Mouse (Mus musculus): ENCODE results near the gene Mmp23. TPM values are rescaled to one million over a fixed set of nuclear protein-coding genes. Genes with fewer than 3 reads are reported as not detected.
"Not testable (repeated sequence)": the region's sequence is repeated elsewhere in the genome, so short reads cannot be mapped to it uniquely, and the experiment has no call there.

Mmp23 gene
- polyA plus RNA-seq, 1 experiment from 2014 or later, result 4.9 TPM

- H3K4me3 ChIP-seq (ENCODE audit: low read depth, low read length); H3K27me3 ChIP-seq (ENCODE audit: control insufficient read depth, insufficient read depth, low read depth, low read length); H3K9ac ChIP-seq (ENCODE audit: low read depth, low read length); H3K36me3 ChIP-seq (ENCODE audit: control insufficient read depth, insufficient read depth); ATAC-seq (ENCODE audit: low read depth); H3K27ac ChIP-seq (ENCODE audit: low read length); H3K4me2 ChIP-seq (ENCODE audit: low read depth, low read length); H3K4me1 ChIP-seq (ENCODE audit: control insufficient read depth, low read depth, low read length); H3K9me3 ChIP-seq (replicated peaks; ENCODE audit: control insufficient read depth, low read length): not testable (repeated sequence)
- WGBS (ENCODE audit: insufficient replicate concordance), result 76% methylated on average over 4 of the region's 4 CpGs
Measured at GRCm38 (mm10) chr4:155687764-155688163, 34.6 kb upstream of the Mmp23 start.

DNA sequence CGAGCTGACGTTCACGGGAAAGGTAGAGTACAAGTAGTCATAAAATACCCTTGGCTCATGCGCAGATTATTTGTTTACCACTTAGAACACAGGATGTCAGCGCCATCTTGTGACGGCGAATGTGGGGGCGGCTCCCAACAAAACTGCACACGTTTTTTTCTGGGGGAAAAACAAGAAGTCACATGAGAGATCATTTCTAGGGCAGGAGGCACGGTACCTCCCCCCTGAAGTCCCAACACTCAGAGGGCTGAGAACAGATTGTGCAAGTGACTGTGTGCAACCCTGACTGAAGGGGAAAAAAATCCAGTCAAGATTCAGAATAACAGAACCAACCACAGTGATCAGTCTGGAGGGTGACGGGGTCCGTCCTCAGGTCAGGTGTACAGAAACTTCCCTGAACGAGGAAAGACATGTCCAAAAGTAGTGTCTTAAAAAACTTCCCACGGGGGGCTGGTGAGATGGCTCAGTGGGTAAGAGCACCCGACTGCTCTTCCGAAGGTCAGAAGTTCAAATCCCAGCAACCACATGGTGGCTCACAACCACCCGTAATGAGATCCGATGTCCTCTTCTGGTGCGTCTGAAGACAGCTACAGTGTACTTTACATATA is 30.6 kb upstream of the Mmp23 start:
- not testable (repeated sequence) for H3K27ac ChIP-seq (ENCODE audit: low read length); H3K27me3 ChIP-seq (ENCODE audit: control insufficient read depth, insufficient read depth, low read depth, low read length); H3K4me2 ChIP-seq (ENCODE audit: low read depth, low read length); H3K9me3 ChIP-seq (replicated peaks; ENCODE audit: control insufficient read depth, low read length); H3K9ac ChIP-seq (ENCODE audit: low read depth, low read length); H3K4me3 ChIP-seq (ENCODE audit: low read depth, low read length); ATAC-seq (ENCODE audit: low read depth); H3K4me1 ChIP-seq (ENCODE audit: control insufficient read depth, low read depth, low read length); H3K36me3 ChIP-seq (ENCODE audit: control insufficient read depth, insufficient read depth)
- WGBS (ENCODE audit: insufficient replicate concordance), result 77% methylated on average over 15 of the region's 19 CpGs

DNA sequence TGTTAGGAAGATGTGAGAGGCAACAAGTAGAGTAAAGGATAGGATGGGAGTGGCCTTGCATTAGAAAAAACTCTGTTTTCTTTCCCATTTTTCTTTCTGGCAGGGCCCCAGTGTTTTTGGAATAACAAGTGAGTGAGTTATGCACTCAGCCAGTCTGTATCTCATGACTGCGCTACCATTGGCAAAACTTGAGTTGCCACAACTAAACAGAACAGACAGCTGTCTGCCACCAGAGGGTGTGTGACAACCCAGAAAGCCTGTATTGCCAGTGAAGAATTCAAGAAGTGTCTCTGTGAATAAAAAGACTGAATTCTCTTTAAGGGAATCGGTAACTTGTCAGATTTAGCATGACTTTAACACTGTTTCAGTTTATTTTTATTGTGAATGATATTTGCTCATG is 22.8 kb upstream of the Mmp23 start:
- Histone ChIP-seq H3K27me3 (ENCODE audit: control insufficient read depth, insufficient read depth, low read depth, low read length) (no peaks in the 10 kb centered on the region), H3K9me3 (replicated peaks; ENCODE audit: control insufficient read depth, low read length) (no peaks in the 10 kb centered on the region), H3K27ac (ENCODE audit: low read length) (no peak overlapping the region), H3K4me1 (ENCODE audit: control insufficient read depth, low read depth, low read length) (no peaks in the 10 kb centered on the region), H3K36me3 (ENCODE audit: control insufficient read depth, insufficient read depth) (no peaks in the 10 kb centered on the region), H3K4me3 (ENCODE audit: low read depth, low read length) (no peak overlapping the region), H3K4me2 (ENCODE audit: low read depth, low read length) (no peak overlapping the region), H3K9ac (ENCODE audit: low read depth, low read length) (no peak overlapping the region)
- 60% methylated on average over 2 of the region's 2 CpGs for WGBS (ENCODE audit: insufficient replicate concordance)
- ATAC-seq (ENCODE audit: low read depth), result no peak

- WGBS (ENCODE audit: insufficient replicate concordance), result 39% methylated on average over 2 of the region's 2 CpGs
- no peak overlapping the region for H3K27ac ChIP-seq (ENCODE audit: low read length)
Measured at GRCm38 (mm10) chr4:155672082-155672481, 18.9 kb upstream of the Mmp23 start.

DNA sequence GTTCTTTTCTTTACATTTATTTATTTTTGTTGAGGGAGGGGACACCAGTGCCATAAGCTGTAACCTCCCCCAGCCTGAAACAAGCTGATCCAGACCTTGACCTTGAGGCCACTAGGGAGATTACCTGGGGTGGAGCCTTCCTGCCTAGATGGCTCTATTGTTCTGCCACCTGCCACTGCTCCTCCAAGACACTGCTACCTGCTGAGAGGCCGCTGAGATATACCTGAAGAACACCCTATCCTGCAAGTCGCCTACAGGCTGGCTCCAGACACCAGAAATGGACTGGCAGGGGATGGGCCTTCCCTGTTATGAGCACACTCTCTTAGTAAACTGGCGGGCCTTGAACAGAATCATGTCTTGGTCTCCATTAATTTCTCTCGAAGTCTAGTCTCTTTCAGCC is 17.1 kb upstream of the Mmp23 start:
- H3K9me3 ChIP-seq (replicated peaks; ENCODE audit: control insufficient read depth, low read length); H3K4me2 ChIP-seq (ENCODE audit: low read depth, low read length); H3K27me3 ChIP-seq (ENCODE audit: control insufficient read depth, insufficient read depth, low read depth, low read length); H3K4me3 ChIP-seq (ENCODE audit: low read depth, low read length); H3K27ac ChIP-seq (ENCODE audit: low read length); H3K9ac ChIP-seq (ENCODE audit: low read depth, low read length); H3K36me3 ChIP-seq (ENCODE audit: control insufficient read depth, insufficient read depth); ATAC-seq (ENCODE audit: low read depth): not testable (repeated sequence)
- 63% methylated on average over 4 of the region's 4 CpGs for WGBS (ENCODE audit: insufficient replicate concordance)
- peaks cover 12% of the 10 kb centered on the region for H3K4me1 ChIP-seq (ENCODE audit: control insufficient read depth, low read depth, low read length)

More at GRCm38 (mm10) chr4:155672082-155672481, 18.9 kb upstream of the Mmp23 start:
- Histone ChIP-seq H3K9ac (ENCODE audit: low read depth, low read length) (no peak overlapping the region), H3K36me3 (ENCODE audit: control insufficient read depth, insufficient read depth) (no peaks in the 10 kb centered on the region), H3K27me3 (ENCODE audit: control insufficient read depth, insufficient read depth, low read depth, low read length) (no peaks in the 10 kb centered on the region), H3K4me1 (ENCODE audit: control insufficient read depth, low read depth, low read length) (peaks cover 12% of the 10 kb centered on the region), H3K9me3 (replicated peaks; ENCODE audit: control insufficient read depth, low read length) (no peaks in the 10 kb centered on the region), H3K4me3 (ENCODE audit: low read depth, low read length) (no peak overlapping the region), H3K4me2 (ENCODE audit: low read depth, low read length) (no peak overlapping the region)
- ATAC-seq (ENCODE audit: low read depth), result no peak

GRCm38 (mm10) chr4:155669598-155670075 is 16.5 kb upstream of the Mmp23 start:
- no peak for ATAC-seq (ENCODE audit: low read depth)
- Histone ChIP-seq H3K4me2 (ENCODE audit: low read depth, low read length) (peak overlapping the region; percentile 81), H3K9ac (ENCODE audit: low read depth, low read length) (no peak overlapping the region), H3K9me3 (replicated peaks; ENCODE audit: control insufficient read depth, low read length) (no peaks in the 10 kb centered on the region), H3K4me1 (ENCODE audit: control insufficient read depth, low read depth, low read length) (peaks cover 12% of the 10 kb centered on the region), H3K4me3 (ENCODE audit: low read depth, low read length) (peak overlapping the region; percentile 85), H3K36me3 (ENCODE audit: control insufficient read depth, insufficient read depth) (no peaks in the 10 kb centered on the region), H3K27me3 (ENCODE audit: control insufficient read depth, insufficient read depth, low read depth, low read length) (no peaks in the 10 kb centered on the region), H3K27ac (ENCODE audit: low read length) (no peak overlapping the region)
- 3% methylated on average over 8 of the region's 8 CpGs for WGBS (ENCODE audit: insufficient replicate concordance)

- H3K27me3 ChIP-seq (ENCODE audit: control insufficient read depth, insufficient read depth, low read depth, low read length), result no peaks in the 10 kb centered on the region
- ATAC-seq (ENCODE audit: low read depth), result peak; percentile 98
- WGBS (ENCODE audit: insufficient replicate concordance), result under 1% methylated on average over 73 of the region's 73 CpGs
- H3K9me3 ChIP-seq (replicated peaks; ENCODE audit: control insufficient read depth, low read length), result no peaks in the 10 kb centered on the region
- H3K36me3 ChIP-seq (ENCODE audit: control insufficient read depth, insufficient read depth), result no peaks in the 10 kb centered on the region
- H3K4me3 ChIP-seq (ENCODE audit: low read depth, low read length), result peak within 1 kb of the TSS; percentile 85
- peak within 1 kb of the TSS; percentile 94 for H3K4me2 ChIP-seq (ENCODE audit: low read depth, low read length)
- H3K4me1 ChIP-seq (ENCODE audit: control insufficient read depth, low read depth, low read length), result peaks cover 12% of the 10 kb centered on the region
- 0 out of 2 replicates have a peak within 1 kb of the TSS, but pooled peaks have one; percentile 46 for H3K27ac ChIP-seq (ENCODE audit: low read length)
- H3K9ac ChIP-seq (ENCODE audit: low read depth, low read length), result peak within 1 kb of the TSS; percentile 70
Measured at GRCm38 (mm10) chr4:155668689-155669597, 15.8 kb upstream of the Mmp23 start, which contains the start of gene Mib2. Gene Mib2, minus strand, starts transcription at chr4:155669198.

DNA sequence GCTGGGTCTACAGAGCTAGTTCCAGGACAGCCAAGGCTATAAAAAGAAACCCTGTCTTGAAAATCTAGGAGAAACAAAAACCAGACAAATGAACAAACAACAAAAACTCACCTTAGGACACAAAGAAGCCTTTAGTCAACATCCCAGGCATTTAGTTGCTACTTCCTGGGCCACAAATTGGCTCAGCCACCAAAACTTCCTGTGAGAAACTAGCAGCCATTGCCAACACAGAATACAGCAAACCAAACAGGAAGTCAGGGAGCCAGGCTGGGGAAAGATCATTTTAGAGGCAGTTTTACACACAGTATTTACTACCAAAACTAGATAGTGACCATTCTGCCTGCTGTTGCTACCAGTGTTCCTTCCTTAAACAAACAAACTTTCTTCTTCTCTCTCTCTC is 13.7 kb upstream of the Mmp23 start:
- Histone ChIP-seq H3K4me2 (ENCODE audit: low read depth, low read length) (no peak overlapping the region), H3K36me3 (ENCODE audit: control insufficient read depth, insufficient read depth) (no peaks in the 10 kb centered on the region), H3K27ac (ENCODE audit: low read length) (no peak overlapping the region), H3K9ac (ENCODE audit: low read depth, low read length) (no peak overlapping the region), H3K9me3 (replicated peaks; ENCODE audit: control insufficient read depth, low read length) (no peaks in the 10 kb centered on the region), H3K27me3 (ENCODE audit: control insufficient read depth, insufficient read depth, low read depth, low read length) (no peaks in the 10 kb centered on the region), H3K4me3 (ENCODE audit: low read depth, low read length) (no peak overlapping the region), H3K4me1 (ENCODE audit: control insufficient read depth, low read depth, low read length) (peaks cover 12% of the 10 kb centered on the region)
- ATAC-seq (ENCODE audit: low read depth), result no peak

DNA sequence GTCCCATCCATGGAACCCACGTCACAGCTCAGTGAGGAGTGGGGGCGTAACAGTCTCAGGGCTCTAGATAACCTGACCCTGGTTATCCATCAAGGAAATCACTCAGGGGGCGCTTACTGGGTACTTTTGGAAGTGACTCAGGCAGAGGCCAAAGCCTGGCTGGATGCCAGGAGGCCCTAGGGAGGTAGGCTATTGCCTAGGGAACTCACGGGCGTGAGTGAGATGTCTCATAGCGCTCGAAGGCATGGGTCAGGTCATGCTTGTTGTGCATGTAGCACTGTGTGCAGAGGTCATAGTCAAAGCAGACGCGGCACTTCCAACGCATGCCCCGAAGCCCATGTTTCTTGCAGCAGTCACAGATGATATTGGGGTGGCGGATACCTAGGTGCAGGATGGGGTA is 7.5 kb upstream of the Mmp23 start:
- H3K4me2 ChIP-seq (ENCODE audit: low read depth, low read length), result no peak overlapping the region
- peaks cover under 1% of the 10 kb centered on the region; the same call in 1 of the 2 replicates for H3K27me3 ChIP-seq (ENCODE audit: control insufficient read depth, insufficient read depth, low read depth, low read length)
- 75% methylated on average over 12 of the region's 12 CpGs for WGBS (ENCODE audit: insufficient replicate concordance)
- no peaks in the 10 kb centered on the region for H3K4me1 ChIP-seq (ENCODE audit: control insufficient read depth, low read depth, low read length)
- H3K27ac ChIP-seq (ENCODE audit: low read length), result no peak overlapping the region
- ATAC-seq (ENCODE audit: low read depth), result no peak
- no peak overlapping the region for H3K4me3 ChIP-seq (ENCODE audit: low read depth, low read length)
- H3K9me3 ChIP-seq (replicated peaks; ENCODE audit: control insufficient read depth, low read length), result no peaks in the 10 kb centered on the region
- H3K9ac ChIP-seq (ENCODE audit: low read depth, low read length), result no peak overlapping the region
- no peaks in the 10 kb centered on the region for H3K36me3 ChIP-seq (ENCODE audit: control insufficient read depth, insufficient read depth)
